Mouse (Mus musculus) midbrain, embryonic 14.5 days (tissue): ENCODE data around the gene Bex4. TPM values are rescaled to one million over a fixed set of nuclear protein-coding genes. Genes with fewer than 3 reads are reported as not detected.
"Not testable (repeated sequence)": the region's sequence is repeated elsewhere in the genome, so short reads cannot be mapped to it uniquely, and the experiment has no call there.

ENCODE experiments used
- ATAC-seq: fragments of 200-750 bp; cut with Nextera tagmentation; 2 replicates; pipeline ENCODE4 v1.8.0; 2017; ENCODE audit warnings: moderate number of reproducible peaks, moderate library complexity; ENCODE audit not compliant: low FRiP score, low TSS enrichment
- DNase-seq: peaks from one replicate; pipeline ENCODE4 v3.0.0-alpha.2; 2015
- H3K27ac ChIP-seq: fragments of 300-500 bp; sonication (generic); replicated peaks from 2 replicates; pipeline ENCODE4 v1.5.1; 2014; ENCODE audit warnings: mild to moderate bottlenecking, low read depth, low read length, moderate library complexity
- H3K27me3 ChIP-seq: fragments of 300-500 bp; sonication (generic); 2 replicates; pipeline ENCODE4 v1.6.1; 2014; ENCODE audit warnings: low read length, control low read depth, mixed read lengths; ENCODE audit not compliant: control insufficient read depth, insufficient read depth
- H3K36me3 ChIP-seq: fragments of 300-500 bp; sonication (generic); 2 replicates; pipeline ENCODE4 v1.6.1; 2014; ENCODE audit warnings: low read length, control low read depth; ENCODE audit not compliant: control insufficient read depth, insufficient read depth
- H3K4me1 ChIP-seq: fragments of 300-500 bp; sonication (generic); 2 replicates; pipeline ENCODE4 v1.6.1; 2014; ENCODE audit warnings: mild to moderate bottlenecking, antibody characterized with exemption, low read length, control low read depth; ENCODE audit not compliant: control insufficient read depth, insufficient read depth
- H3K4me2 ChIP-seq: fragments of 300-500 bp; sonication (generic); 2 replicates; pipeline ENCODE4 v1.6.1; 2014; ENCODE audit warnings: mild to moderate bottlenecking, low read length, moderate library complexity
- H3K4me3 ChIP-seq: fragments of 300-500 bp; sonication (generic); replicated peaks from 2 replicates; pipeline ENCODE4 v1.5.1; 2014; ENCODE audit warnings: low read depth, low read length
- H3K9ac ChIP-seq: fragments of 300-500 bp; sonication (generic); replicated peaks from 2 replicates; pipeline ENCODE4 v1.6.1; 2014; ENCODE audit warnings: mild to moderate bottlenecking, low read length, moderate library complexity
- H3K9me3 ChIP-seq: fragments of 300-500 bp; sonication (generic); 2 replicates; pipeline ENCODE4 v1.6.1; 2016; ENCODE audit warnings: low read length, control low read depth, mixed read lengths; ENCODE audit not compliant: control insufficient read depth
- WGBS: fragments of 180-500 bp; shearing (Covaris S2); extraction: QIAGEN DNeasy Blood & Tissue Kit; methylation state at CpG from one replicate; pipeline ENCODE4 v1.1.7; 2014; 5-methylcytosine and 5-hydroxymethylcytosine counted together
- polyA plus RNA-seq: library from polyadenylated mRNA; unstranded; fragments of >200 nt; fragmentation: Nextera tagmentation; extraction: Ambion mirVana; gene quantifications from 2 replicates; pipeline ENCODE4 v1.2.1, GENCODE M21; 2014

Bex4 gene
- polyA plus RNA-seq = 139 and 159 TPM in 2 replicates

DNA sequence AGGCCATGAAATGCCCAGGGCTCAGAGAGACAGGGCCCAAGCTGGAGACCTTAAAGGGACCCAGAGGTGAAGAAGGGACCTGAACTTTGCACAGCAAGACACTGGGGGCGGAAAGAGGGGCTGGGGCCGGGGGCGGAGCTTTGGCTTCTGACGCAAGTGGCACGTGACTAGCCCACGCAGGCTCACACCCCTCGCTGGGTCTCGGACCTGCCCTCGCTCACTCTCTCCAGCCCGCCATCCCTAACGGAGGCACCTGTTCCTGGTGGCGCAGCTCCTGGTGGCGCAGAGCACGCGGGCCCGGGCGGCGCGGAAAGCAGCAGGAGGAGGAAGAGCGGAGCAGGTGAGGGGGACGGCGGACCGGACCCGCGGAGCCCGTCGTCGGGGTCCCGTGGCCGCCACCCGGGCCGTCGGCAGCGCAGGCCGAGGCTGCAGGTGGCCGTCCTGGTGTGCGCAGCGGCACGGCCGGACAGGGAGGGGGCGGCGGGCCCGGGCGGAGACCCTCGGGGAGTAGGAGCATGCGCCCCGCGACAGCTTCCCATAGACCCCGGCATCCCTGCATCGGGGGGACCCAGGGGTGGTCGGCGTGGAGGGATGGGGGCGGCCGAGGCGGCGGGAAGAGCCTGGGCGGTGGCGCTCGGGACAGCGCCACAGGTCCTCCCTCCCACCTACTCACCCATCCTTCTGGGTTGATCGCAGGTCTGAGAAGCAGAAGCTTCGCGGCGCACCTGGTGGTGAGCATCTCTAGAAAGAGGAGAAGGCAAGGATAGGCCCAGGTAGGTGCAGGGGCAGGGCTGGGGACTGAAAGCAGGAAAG lies at the start of gene Bex4:
TSS of gene Bex4 (plus strand) at position 170 of the 813 bp plus-strand sequence.
- H3K36me3 ChIP-seq = not testable (repeated sequence)
- 17% methylated on average over 2 of the region's 64 CpGs for WGBS
- DNase-seq = peak; percentile 0

DNA sequence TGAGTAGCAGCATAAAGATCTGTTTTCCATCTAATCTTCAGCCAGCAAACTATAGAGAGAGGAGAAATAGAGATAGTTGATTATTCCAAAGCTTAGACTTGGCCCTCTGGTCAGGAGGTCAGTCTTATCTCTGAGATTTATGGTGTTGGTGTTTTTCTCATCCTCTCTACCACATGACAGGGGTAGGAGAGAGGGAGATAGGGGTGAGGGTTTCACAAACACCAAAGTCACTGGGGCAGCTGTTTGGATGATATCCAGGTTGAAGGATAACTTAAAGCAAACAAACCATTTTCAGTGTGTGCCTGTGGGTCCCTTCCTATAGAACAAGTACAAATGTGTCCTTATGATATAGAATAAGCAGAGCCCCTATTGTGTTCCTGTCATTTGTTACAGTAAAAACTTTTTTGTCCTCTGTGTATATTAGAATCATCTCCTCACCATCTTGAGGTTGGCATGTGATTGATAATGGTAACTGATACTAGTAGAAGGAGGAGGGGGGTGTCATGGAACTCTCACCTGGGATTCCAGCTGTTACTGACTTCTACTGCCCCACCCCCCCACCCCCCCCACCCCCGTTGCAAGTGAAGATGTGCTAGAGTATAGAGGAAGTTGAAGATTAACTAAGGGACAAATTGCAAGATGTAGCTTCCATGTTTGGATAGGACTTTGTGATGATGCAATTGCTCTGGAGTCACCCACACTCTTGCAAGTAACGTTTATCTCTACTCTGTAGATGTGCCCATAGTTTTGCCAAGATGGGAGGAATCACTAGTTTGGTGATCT lies 46.1 kb upstream of the Bex4 start:
- Histone ChIP-seq H3K36me3 (no peaks in the 10 kb centered on the region), H3K4me1 (no peaks in the 10 kb centered on the region), H3K4me3 (no peak overlapping the region), H3K9ac (no peak overlapping the region), H3K27ac (no peak overlapping the region), H3K4me2 (no peak overlapping the region), H3K9me3 (no peaks in the 10 kb centered on the region), H3K27me3 (no peaks in the 10 kb centered on the region)
- WGBS = 31% methylated on average over 2 of the region's 2 CpGs
- ATAC-seq = no peak
- DNase-seq = no peak

More for the DNA sequence above, at the start of gene Bex4:
- H3K27me3 ChIP-seq, H3K4me1 ChIP-seq, H3K27ac ChIP-seq, H3K9me3 ChIP-seq: not testable (repeated sequence)
- peak within 1 kb of the TSS; percentile 54 for H3K4me2 ChIP-seq
- peak; percentile 93 for ATAC-seq
- peak within 1 kb of the TSS; percentile 39; the same call in 1 of the 2 replicates for H3K9ac ChIP-seq
- peak within 1 kb of the TSS; percentile 33 for H3K4me3 ChIP-seq

GRCm38 (mm10) chrX:136094421-136094820 lies 44.4 kb upstream of the Bex4 start:
- ATAC-seq (peak; percentile 75; the same call in 1 of the 2 replicates), DNase-seq (peak; percentile 68)
- no peaks in the 10 kb centered on the region for H3K4me1 ChIP-seq
- H3K9me3 ChIP-seq = no peaks in the 10 kb centered on the region
- H3K9ac ChIP-seq = no peak overlapping the region
- 27% methylated on average over 2 of the region's 2 CpGs for WGBS
- H3K27ac ChIP-seq = peak overlapping the region; percentile 63
- H3K36me3 ChIP-seq = no peaks in the 10 kb centered on the region
- H3K4me3 ChIP-seq = no peak overlapping the region
- no peaks in the 10 kb centered on the region for H3K27me3 ChIP-seq
- no peak overlapping the region for H3K4me2 ChIP-seq

DNA sequence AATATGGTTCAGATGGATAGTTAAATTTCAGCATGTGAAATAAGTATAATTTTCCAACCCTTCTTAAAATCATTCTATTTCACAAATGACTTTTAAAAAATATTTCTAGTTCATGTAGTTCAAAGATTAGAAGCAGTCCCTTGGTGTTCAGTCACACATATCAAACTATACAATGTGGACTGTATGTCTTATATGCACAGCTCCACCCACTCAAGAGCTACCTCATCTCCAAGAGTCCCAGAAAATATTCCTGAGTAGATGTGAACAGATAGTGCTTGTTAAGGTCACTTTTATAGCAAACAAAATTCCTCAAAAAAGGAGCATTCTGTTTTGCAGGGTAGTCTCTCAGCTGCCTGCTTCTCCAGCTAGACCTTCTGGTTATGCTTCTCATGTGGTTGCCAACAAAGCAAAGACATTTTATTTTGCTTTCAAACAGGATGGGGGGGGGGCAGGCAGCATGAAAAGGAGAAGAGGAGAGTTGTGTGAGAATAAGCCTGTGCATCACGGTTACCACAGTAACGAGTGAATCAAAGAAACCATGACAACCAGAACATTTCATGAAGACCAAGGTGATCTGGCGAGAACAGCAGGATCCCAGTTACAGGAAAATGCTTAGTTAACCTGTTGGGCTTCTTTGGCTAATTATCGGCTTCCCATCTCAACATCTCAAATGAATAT lies 34.6 kb upstream of the Bex4 start:
- ATAC-seq (no peak), DNase-seq (peak; percentile 61)
- no peak overlapping the region for H3K9ac ChIP-seq
- no peaks in the 10 kb centered on the region for H3K36me3 ChIP-seq
- peak overlapping the region; percentile 60 for H3K27ac ChIP-seq
- 0 out of 2 replicates have a peak, but pooled peaks cover 4% of the 10 kb centered on the region for H3K4me1 ChIP-seq
- H3K4me3 ChIP-seq = no peak overlapping the region
- H3K27me3 ChIP-seq = no peaks in the 10 kb centered on the region
- H3K4me2 ChIP-seq = peak overlapping the region; percentile 30
- WGBS = 39% methylated on average over 4 of the region's 4 CpGs
- no peaks in the 10 kb centered on the region for H3K9me3 ChIP-seq

DNA sequence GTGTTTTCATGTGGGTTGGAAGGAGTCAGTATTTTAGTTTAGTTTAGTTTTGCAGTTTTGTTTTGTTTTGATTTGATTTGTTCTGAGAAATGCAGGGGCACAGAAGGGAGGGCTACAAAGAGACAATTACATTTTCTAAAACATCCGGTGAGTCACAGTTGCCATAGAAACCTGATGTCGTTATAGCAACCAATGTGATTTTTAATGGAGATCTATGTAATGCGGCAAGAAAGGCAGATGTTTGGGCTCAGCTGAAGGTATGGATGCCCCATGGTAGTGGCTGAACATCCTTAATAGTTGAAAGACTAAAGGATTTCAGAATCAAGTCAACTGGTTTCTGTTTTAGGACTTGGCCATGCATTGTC lies 34.1 kb upstream of the Bex4 start:
- Histone ChIP-seq H3K4me3 (no peak overlapping the region), H3K27me3 (no peaks in the 10 kb centered on the region), H3K9me3 (no peaks in the 10 kb centered on the region), H3K4me1 (0 out of 2 replicates have a peak, but pooled peaks cover 4% of the 10 kb centered on the region), H3K27ac (peak overlapping the region; percentile 60), H3K9ac (no peak overlapping the region), H3K4me2 (peak overlapping the region; percentile 30), H3K36me3 (no peaks in the 10 kb centered on the region)
- no peak; the same call in 1 of the 2 replicates for ATAC-seq
- 27% methylated on average over 3 of the region's 3 CpGs for WGBS
- peak; percentile 64 for DNase-seq

GRCm38 (mm10) chrX:136107942-136108341 lies 30.9 kb upstream of the Bex4 start:
- no peak overlapping the region for H3K4me2 ChIP-seq
- H3K9me3 ChIP-seq = no peaks in the 10 kb centered on the region
- DNase-seq (peak; percentile 79), ATAC-seq (no peak; the same call in 1 of the 2 replicates)
- H3K9ac ChIP-seq = no peak overlapping the region
- H3K4me1 ChIP-seq = 0 out of 2 replicates have a peak, but pooled peaks cover 4% of the 10 kb centered on the region
- no peak overlapping the region for H3K27ac ChIP-seq
- no peak overlapping the region for H3K4me3 ChIP-seq
- H3K27me3 ChIP-seq = no peaks in the 10 kb centered on the region
- WGBS = 49% methylated on average over 6 of the region's 6 CpGs
- H3K36me3 ChIP-seq = no peaks in the 10 kb centered on the region

GRCm38 (mm10) chrX:136115015-136115414 lies 23.8 kb upstream of the Bex4 start:
- H3K9ac ChIP-seq = no peak overlapping the region
- 40% methylated on average over 4 of the region's 4 CpGs for WGBS
- H3K4me1 ChIP-seq = no peaks in the 10 kb centered on the region
- no peaks in the 10 kb centered on the region for H3K36me3 ChIP-seq
- H3K27me3 ChIP-seq = no peaks in the 10 kb centered on the region
- no peak for DNase-seq
- H3K4me3 ChIP-seq = peak overlapping the region; percentile 39
- no peak for ATAC-seq
- H3K4me2 ChIP-seq = peak overlapping the region; percentile 41
- H3K9me3 ChIP-seq = no peaks in the 10 kb centered on the region
- H3K27ac ChIP-seq = 0 out of 2 replicates have a peak overlapping the region, but pooled peaks have one; percentile 26

GRCm38 (mm10) chrX:136115419-136115961 lies 23.3 kb upstream of the Bex4 start:
- H3K9ac ChIP-seq = no peak overlapping the region; the same call in 1 of the 2 replicates
- H3K4me1 ChIP-seq = no peaks in the 10 kb centered on the region
- ATAC-seq (peak; percentile 99), DNase-seq (peak; percentile 92)
- no peaks in the 10 kb centered on the region for H3K27me3 ChIP-seq
- peak overlapping the region; percentile 41 for H3K4me2 ChIP-seq
- peak overlapping the region; percentile 39 for H3K4me3 ChIP-seq
- peak overlapping the region; percentile 88 for H3K27ac ChIP-seq
- H3K36me3 ChIP-seq = no peaks in the 10 kb centered on the region
- 26% methylated on average over 23 of the region's 23 CpGs for WGBS
- H3K9me3 ChIP-seq = no peaks in the 10 kb centered on the region
